Mouse (Mus musculus) hindbrain, embryonic 16.5 days (tissue): ENCODE data around the gene Rras2. TPM values are rescaled to one million over a fixed set of nuclear protein-coding genes. Genes with fewer than 3 reads are reported as not detected.

Experiments
- ATAC-seq: fragments of 200-750 bp; cut with Nextera tagmentation; 2 replicates; pipeline ENCODE4 v1.8.0; 2017; ENCODE audit warnings: moderate TSS enrichment, moderate library complexity
- H3K27ac ChIP-seq: fragments of 300-500 bp; sonication (generic); 2 replicates; pipeline ENCODE4 v1.5.1; 2014; ENCODE audit warnings: low read depth, mild to moderate bottlenecking, control low read depth, low read length, moderate library complexity
- H3K27me3 ChIP-seq: fragments of 300-500 bp; sonication (generic); replicated peaks from 2 replicates; pipeline ENCODE4 v1.6.1; 2014; ENCODE audit warnings: low read length; ENCODE audit not compliant: control insufficient read depth, insufficient read depth
- H3K36me3 ChIP-seq: fragments of 300-500 bp; sonication (generic); 2 replicates; pipeline ENCODE4 v1.6.1; 2014; ENCODE audit warnings: mild to moderate bottlenecking, low read length, moderate library complexity, mixed read lengths; ENCODE audit not compliant: control insufficient read depth, insufficient read depth
- H3K4me1 ChIP-seq: fragments of 300-500 bp; sonication (generic); 2 replicates; pipeline ENCODE4 v1.6.1; 2014; ENCODE audit warnings: low read depth, low read length; ENCODE audit not compliant: control insufficient read depth, insufficient read depth
- H3K4me2 ChIP-seq: fragments of 300-500 bp; sonication (generic); 2 replicates; pipeline ENCODE4 v1.6.1; 2014; ENCODE audit warnings: mild to moderate bottlenecking, low read length, control low read depth, moderate library complexity
- H3K4me3 ChIP-seq: fragments of 300-500 bp; sonication (generic); 2 replicates; pipeline ENCODE4 v1.5.1; 2014; ENCODE audit warnings: mild to moderate bottlenecking, low read length, control low read depth, moderate library complexity
- H3K9ac ChIP-seq: fragments of 300-500 bp; sonication (generic); 2 replicates; pipeline ENCODE4 v1.6.1; 2014; ENCODE audit warnings: low read depth, mild to moderate bottlenecking, control low read depth, low read length, moderate library complexity
- H3K9me3 ChIP-seq: fragments of 300-500 bp; sonication (generic); 2 replicates; pipeline ENCODE4 v1.6.1; 2014; ENCODE audit warnings: mild to moderate bottlenecking, low read length, moderate library complexity; ENCODE audit not compliant: control insufficient read depth
- WGBS: fragments of 180-500 bp; shearing (Covaris S2); extraction: QIAGEN DNeasy Blood & Tissue Kit; methylation state at CpG from one replicate; pipeline ENCODE4 v1.1.7; 2014; 5-methylcytosine and 5-hydroxymethylcytosine counted together
- polyA plus RNA-seq: library from polyadenylated mRNA; unstranded; fragments of >200 nt; fragmentation: Nextera tagmentation; extraction: Ambion mirVana; gene quantifications from 2 replicates; pipeline ENCODE4 v1.2.1, GENCODE M21; 2015

The Rras2 gene
- polyA plus RNA-seq, 1 experiment from 2014 or later = 18.3 TPM

- Histone ChIP-seq H3K9me3 (no peaks in the 10 kb centered on the region), H3K27me3 (no peaks in the 10 kb centered on the region), H3K27ac (no peak overlapping the region), H3K4me3 (no peak overlapping the region), H3K36me3 (no peaks in the 10 kb centered on the region), H3K4me1 (0 out of 2 replicates have a peak, but pooled peaks cover 4% of the 10 kb centered on the region), H3K9ac (no peak overlapping the region), H3K4me2 (no peak overlapping the region)
- no peak for ATAC-seq
- 75% methylated on average over 3 of the region's 3 CpGs for WGBS
Observed at GRCm38 (mm10) chr7:114083760-114084159, 33.8 kb downstream of the Rras2 start.

DNA sequence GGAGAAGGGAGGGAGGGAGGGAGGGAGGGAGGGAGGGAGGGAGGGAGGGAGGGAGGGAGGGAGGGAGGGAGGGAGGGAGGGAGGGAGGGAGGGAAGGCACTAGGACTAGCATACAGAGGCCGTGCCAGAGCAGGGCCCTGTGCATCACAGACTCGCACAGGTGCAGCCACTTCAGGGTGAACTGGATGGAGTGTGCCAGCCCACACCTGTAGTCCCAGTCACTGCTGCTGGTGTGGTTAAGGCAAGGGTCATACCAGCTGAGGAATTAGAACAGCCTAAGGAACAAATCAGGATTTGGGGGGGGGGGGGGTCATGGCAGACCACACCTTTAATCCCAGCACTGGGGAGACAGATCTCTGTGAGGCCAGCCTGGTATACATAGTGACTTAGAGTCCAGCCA lies 34.5 kb downstream of the Rras2 start:
- Histone ChIP-seq H3K4me1 (0 out of 2 replicates have a peak, but pooled peaks cover 4% of the 10 kb centered on the region), H3K27me3 (no peaks in the 10 kb centered on the region), H3K9me3 (no peaks in the 10 kb centered on the region), H3K4me2 (no peak overlapping the region), H3K27ac (no peak overlapping the region), H3K4me3 (no peak overlapping the region), H3K36me3 (no peaks in the 10 kb centered on the region), H3K9ac (no peak overlapping the region)
- 81% methylated on average over 2 of the region's 2 CpGs for WGBS
- no peak for ATAC-seq

GRCm38 (mm10) chr7:114081633-114082420 lies 35.8 kb downstream of the Rras2 start:
- no peak overlapping the region for H3K9ac ChIP-seq
- H3K27me3 ChIP-seq = no peaks in the 10 kb centered on the region
- no peak for ATAC-seq
- no peaks in the 10 kb centered on the region for H3K4me1 ChIP-seq
- no peaks in the 10 kb centered on the region for H3K36me3 ChIP-seq
- no peaks in the 10 kb centered on the region for H3K9me3 ChIP-seq
- no peak overlapping the region for H3K4me2 ChIP-seq
- H3K27ac ChIP-seq = no peak overlapping the region
- 86% methylated on average over 21 of the region's 21 CpGs for WGBS
- H3K4me3 ChIP-seq = no peak overlapping the region

GRCm38 (mm10) chr7:114080250-114080649 lies 37.3 kb downstream of the Rras2 start:
- H3K9me3 ChIP-seq = no peaks in the 10 kb centered on the region
- H3K27ac ChIP-seq = no peak overlapping the region
- H3K4me1 ChIP-seq = no peaks in the 10 kb centered on the region
- no peak overlapping the region for H3K9ac ChIP-seq
- H3K27me3 ChIP-seq = no peaks in the 10 kb centered on the region
- 97% methylated on average over 5 of the region's 5 CpGs for WGBS
- no peak overlapping the region for H3K4me2 ChIP-seq
- no peak for ATAC-seq
- no peak overlapping the region for H3K4me3 ChIP-seq
- H3K36me3 ChIP-seq = no peaks in the 10 kb centered on the region

GRCm38 (mm10) chr7:114079343-114079742 lies 38.2 kb downstream of the Rras2 start:
- H3K4me2 ChIP-seq = no peak overlapping the region
- no peak overlapping the region for H3K4me3 ChIP-seq
- H3K36me3 ChIP-seq = no peaks in the 10 kb centered on the region
- no peak overlapping the region for H3K27ac ChIP-seq
- no peaks in the 10 kb centered on the region for H3K27me3 ChIP-seq
- ATAC-seq = no peak
- H3K4me1 ChIP-seq = no peaks in the 10 kb centered on the region
- H3K9ac ChIP-seq = no peak overlapping the region
- no peaks in the 10 kb centered on the region for H3K9me3 ChIP-seq
- WGBS = 91% methylated on average over 4 of the region's 4 CpGs

DNA sequence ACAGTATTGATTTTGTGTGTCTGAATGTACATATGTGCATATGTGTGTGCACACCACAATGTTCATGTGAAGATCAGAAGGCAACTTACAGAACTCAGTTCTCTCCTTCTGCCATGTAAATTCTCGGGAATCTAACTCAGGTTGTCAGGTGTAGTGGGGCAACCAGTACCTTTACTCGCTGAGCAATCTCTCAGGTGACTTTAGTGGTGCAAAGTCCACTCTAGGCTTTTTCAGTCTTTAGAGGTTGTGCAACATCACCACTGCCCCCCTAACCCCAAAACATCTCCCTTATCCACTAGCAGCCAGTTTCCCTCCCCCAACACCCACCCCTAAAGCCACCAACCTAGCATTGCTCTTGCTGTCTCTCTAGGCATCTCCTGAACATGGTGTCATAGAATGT lies 43.0 kb downstream of the Rras2 start:
- H3K27ac ChIP-seq = no peak overlapping the region
- 90% methylated on average over 2 of the region's 2 CpGs for WGBS
- no peak for ATAC-seq

DNA sequence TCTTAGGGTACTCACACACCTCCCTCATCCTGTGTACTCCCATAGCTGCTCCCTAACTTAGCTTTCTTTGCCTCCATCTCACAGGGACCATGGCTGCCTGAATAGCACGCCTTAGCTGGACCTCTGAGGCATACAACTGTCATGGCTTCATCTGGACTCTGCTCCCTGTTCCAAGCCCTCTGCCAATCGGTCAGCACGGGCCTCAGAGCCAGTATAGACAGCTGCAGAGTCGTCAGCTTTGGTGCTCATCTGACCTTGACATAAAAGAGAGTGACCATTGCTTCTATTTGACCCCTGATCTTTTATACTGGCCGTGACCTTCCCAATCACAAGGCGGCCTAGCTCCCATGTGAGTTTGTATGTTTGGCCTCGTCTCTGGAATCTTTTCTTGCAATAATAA lies 43.4 kb downstream of the Rras2 start:
- Histone ChIP-seq H3K27ac (no peak overlapping the region), H3K27me3 (no peaks in the 10 kb centered on the region), H3K4me2 (no peak overlapping the region), H3K4me3 (no peak overlapping the region), H3K9me3 (no peaks in the 10 kb centered on the region), H3K4me1 (0 out of 2 replicates have a peak, but pooled peaks cover 6% of the 10 kb centered on the region), H3K36me3 (no peaks in the 10 kb centered on the region), H3K9ac (no peak overlapping the region)
- ATAC-seq = no peak
- 51% methylated on average over 7 of the region's 7 CpGs for WGBS

More for the DNA sequence above, 43.0 kb downstream of the Rras2 start:
- Histone ChIP-seq H3K9me3 (no peaks in the 10 kb centered on the region), H3K4me3 (no peak overlapping the region), H3K9ac (no peak overlapping the region), H3K27me3 (no peaks in the 10 kb centered on the region), H3K4me1 (0 out of 2 replicates have a peak, but pooled peaks cover 6% of the 10 kb centered on the region), H3K4me2 (no peak overlapping the region), H3K36me3 (no peaks in the 10 kb centered on the region)

DNA sequence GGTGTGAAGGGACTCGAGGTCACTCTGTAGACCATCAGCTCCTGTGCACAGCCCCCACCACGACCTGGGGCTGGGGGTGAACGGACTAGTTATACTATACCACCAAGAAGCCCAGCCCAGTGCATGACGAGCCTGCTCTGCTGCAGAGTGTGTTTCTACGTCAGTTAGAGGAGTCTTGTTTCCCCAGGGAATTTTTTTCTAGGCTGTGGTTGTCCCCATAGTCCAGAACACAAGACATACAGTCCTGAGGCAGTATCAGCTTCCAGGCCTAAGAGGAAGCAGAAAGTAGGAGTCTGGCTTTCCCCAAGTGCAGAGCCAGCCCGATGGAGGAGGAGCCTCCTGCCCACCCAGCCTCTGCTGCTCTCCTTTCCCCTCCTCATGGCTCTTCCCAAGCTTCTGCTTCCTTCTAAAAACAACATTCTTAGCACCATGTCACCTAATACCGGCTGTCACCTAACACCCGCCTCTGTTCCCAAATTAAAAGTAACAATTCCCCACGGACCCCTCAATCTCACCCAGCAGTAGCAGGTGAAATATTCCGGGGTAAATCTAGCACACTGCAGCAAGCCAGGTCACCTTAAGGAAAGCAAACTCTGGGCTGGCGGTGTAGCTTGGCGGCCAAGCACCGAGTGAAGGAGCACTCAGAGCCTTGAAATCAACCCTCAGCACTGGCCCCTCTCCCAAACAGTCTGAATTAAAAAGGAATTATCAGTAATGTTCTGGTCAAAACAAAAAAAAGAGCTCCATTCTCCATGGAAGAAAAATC lies 45.5 kb downstream of the Rras2 start:
- H3K9me3 ChIP-seq = no peaks in the 10 kb centered on the region
- 0 out of 2 replicates have a peak, but pooled peaks cover 6% of the 10 kb centered on the region for H3K4me1 ChIP-seq
- no peak overlapping the region for H3K4me3 ChIP-seq
- H3K4me2 ChIP-seq = no peak overlapping the region
- ATAC-seq = peak; percentile 43; the same call in 1 of the 2 replicates
- WGBS = 43% methylated on average over 13 of the region's 13 CpGs
- H3K27ac ChIP-seq = 0 out of 2 replicates have a peak overlapping the region, but pooled peaks have one; percentile 39
- no peaks in the 10 kb centered on the region for H3K36me3 ChIP-seq
- H3K27me3 ChIP-seq = no peaks in the 10 kb centered on the region
- H3K9ac ChIP-seq = no peak overlapping the region; the same call in 1 of the 2 replicates

GRCm38 (mm10) chr7:114071395-114071794 lies 46.2 kb downstream of the Rras2 start:
- no peaks in the 10 kb centered on the region for H3K27me3 ChIP-seq
- H3K27ac ChIP-seq = no peak overlapping the region
- ATAC-seq = no peak
- H3K36me3 ChIP-seq = no peaks in the 10 kb centered on the region
- no peak overlapping the region for H3K9ac ChIP-seq
- no peak overlapping the region for H3K4me2 ChIP-seq
- H3K4me3 ChIP-seq = no peak overlapping the region
- peaks cover 6% of the 10 kb centered on the region; the same call in 1 of the 2 replicates for H3K4me1 ChIP-seq
- 76% methylated on average over 5 of the region's 5 CpGs for WGBS
- no peaks in the 10 kb centered on the region for H3K9me3 ChIP-seq
